Mouse (Mus musculus): ENCODE results near the gene Prokr1.
"Not testable (repeated sequence)": the region's sequence is repeated elsewhere in the genome, so short reads cannot be mapped to it uniquely, and the experiment has no call there.

Prokr1 gene

GRCm38 (mm10) chr6:87590394-87591281, at the start of gene Prokr1:
TSS of gene Prokr1 (minus strand) at chr6:87590743.
- peak; percentile 30 to 53 for DNase-seq

DNA sequence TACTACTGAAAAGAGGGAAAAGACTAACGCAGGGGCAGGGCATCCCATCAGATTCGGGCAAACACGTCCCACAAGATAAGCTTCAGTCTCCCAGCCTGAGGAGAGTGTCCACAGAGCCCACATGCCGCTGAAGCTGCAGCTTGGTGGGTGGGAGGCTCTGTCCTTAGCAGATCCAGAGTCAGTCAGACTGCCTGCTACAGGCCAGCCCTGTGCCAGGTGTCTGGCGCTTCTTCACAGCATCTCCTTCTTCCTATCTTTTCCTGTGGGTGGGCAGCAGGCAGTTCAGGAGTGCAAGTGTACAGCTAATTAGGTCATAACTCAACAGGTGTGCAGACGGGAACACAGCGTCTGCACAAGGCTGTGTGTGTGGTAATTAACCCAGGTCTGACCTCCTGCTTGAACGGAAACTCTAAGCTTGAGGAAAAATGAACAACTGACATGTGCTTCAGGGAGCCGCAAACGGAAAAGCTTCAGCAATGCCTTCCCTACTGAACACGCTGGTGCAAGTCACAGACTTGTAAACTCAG, 47.7 kb upstream of the Prokr1 start:
- DNase-seq: peak; percentile 6 to 12

DNA sequence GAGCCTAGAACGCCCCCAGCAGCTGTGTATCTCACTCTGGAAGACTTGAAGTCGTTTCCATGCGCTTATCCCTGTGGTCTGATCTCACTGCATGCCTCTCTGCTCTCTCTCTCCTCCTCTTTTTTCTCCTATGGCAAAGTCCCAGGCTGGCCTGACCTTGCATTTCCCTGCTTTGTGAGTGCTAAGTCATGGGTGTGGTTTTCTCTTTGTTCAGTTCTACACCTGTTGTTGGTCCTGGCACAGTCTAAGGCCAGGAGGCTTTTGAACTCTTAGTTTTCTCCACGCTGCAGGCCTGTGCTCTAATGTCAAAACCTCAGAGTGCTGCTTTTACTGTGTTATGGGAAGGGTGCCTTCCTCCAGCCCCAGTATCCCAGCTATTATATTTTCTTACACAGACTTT, 41.6 kb upstream of the Prokr1 start:
- no peak for DNase-seq

- not testable (repeated sequence) for DNase-seq
These were observed 38.4 kb upstream of the Prokr1 start for GRCm38 (mm10) chr6:87628936-87629335.

- DNase-seq: no peak
These were observed 32.6 kb upstream of the Prokr1 start for GRCm38 (mm10) chr6:87623151-87623550.

DNA sequence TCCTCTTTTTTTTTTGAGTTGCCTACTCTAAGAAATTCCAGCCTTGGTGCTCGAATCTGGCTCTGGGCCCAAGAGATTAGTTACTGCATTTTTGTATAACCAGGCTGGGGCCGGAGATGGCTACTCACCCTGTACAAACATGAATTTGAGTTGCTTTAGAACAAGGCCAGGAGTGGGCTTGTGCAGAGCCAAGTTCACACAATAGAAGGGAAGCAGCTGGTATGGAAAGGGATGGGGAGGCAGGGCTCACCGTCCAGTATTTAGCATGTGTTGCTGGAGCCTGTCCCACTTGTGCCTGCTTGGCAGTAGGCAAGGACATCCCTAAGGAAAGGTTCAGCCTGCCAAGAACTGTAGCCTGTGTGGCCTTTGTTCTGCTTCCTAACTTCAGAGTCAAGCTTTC, 30.7 kb upstream of the Prokr1 start:
- DNase-seq: peak; percentile 38 to 58

DNA sequence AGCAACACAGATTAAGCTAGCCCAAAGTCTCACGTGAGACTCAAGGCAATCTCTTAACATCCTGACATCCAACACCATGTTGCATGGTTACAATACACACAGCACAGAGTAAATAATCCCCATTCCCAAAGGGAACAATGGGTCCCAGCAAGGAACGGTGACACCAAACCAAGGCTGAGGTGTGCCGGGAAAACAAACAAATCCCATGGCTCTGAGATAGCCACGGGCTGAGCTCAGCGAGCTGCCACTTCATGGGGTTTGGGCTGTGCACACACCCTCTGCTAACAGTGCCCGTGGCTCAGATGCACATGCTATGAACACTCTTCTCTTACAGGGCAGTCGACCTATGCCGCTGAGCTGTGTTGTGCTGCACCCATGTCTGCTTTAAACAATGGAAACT, 27.5 kb upstream of the Prokr1 start:
- DNase-seq: no peak

- no peak for DNase-seq
These were observed 25.1 kb upstream of the Prokr1 start for GRCm38 (mm10) chr6:87615696-87616083.

GRCm38 (mm10) chr6:87614794-87615695, 24.5 kb upstream of the Prokr1 start:
- DNase-seq: peak; percentile 38 to 69

GRCm38 (mm10) chr6:87599825-87600224, 9.3 kb upstream of the Prokr1 start:
- no peak for DNase-seq

- DNase-seq: peak; percentile 22 to 32
These were observed 6.7 kb upstream of the Prokr1 start for GRCm38 (mm10) chr6:87597116-87597833.

GRCm38 (mm10) chr6:87594188-87594587, 3.6 kb upstream of the Prokr1 start:
- no peak for DNase-seq

DNA sequence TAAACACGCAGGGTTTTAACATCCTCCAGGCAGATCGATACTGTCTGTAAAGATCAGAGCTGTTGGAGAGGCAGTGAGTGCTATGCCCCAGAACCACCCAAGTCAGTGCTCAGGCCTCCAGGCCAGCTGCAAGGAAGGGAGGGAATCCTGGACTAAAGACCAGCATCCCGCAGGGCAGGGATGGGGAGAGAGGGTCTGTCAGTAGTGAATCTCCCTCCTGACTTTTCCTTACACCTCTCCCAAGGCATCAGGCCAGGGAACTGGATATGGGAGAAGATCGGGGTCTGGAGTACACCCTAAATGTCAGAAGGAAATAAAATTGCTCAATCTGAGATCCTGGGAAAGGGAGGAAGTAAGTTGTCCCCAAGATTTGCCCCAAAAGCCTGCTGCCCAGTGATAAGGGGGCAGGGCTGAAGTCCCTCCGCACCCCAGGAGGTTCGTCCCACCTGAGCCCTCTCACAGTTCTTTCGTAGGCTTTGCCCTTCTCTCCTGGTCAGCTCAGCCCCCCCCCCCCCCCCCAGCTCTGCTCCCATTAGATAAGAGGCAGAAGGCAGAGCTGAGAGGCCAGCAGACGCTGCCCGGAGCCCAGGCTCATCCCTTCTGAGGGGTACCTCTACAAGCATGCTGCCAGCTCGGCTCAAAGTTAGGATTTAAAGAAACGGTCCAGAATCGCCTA, 687 bp downstream of the Prokr1 start:
- no peak for DNase-seq

GRCm38 (mm10) chr6:87583991-87584390, 6.6 kb downstream of the Prokr1 start:
- no peak for DNase-seq

DNA sequence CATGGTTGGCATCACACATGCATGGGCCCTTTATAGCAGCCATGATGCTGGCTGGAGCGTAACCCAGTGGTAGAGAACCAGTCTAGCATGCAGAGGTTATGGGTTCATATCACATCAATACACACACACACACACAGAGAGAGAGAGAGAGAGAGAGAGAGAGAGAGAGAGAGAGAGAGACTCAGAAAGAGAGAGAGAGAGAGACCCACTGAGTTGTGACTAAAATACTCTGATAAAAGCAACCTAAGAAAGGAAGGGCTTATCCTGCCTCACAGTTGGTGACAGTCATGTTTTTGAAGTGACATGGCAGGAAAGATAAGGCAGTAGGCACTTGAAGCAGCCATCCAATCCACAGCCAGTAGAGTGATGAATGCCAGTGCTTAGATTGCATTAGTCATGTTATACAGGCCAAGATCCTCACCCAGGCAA, 7.3 kb downstream of the Prokr1 start:
- no peak for DNase-seq

DNA sequence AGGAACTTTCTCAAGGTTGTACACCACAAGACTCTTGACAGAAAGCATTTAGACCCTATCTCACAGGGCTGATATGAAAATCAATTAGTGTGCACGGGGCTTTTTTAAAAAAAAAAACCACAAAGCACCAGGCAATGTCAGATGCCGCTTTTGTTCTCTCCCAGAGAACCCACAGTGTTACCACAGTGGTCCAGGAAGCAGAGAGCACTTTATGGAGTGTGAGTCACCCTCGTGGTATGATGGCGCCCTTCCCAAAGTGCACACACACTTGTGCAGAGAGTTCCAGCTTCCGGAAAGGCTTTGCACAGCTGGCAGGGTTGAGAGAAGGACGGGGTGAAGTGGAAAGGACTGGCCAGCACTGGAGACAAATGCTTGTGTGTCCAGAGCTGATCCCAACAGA, 8.1 kb downstream of the Prokr1 start:
- DNase-seq: no peak

- no peak for DNase-seq
These were observed 9.0 kb downstream of the Prokr1 start for GRCm38 (mm10) chr6:87581581-87581980.

DNA sequence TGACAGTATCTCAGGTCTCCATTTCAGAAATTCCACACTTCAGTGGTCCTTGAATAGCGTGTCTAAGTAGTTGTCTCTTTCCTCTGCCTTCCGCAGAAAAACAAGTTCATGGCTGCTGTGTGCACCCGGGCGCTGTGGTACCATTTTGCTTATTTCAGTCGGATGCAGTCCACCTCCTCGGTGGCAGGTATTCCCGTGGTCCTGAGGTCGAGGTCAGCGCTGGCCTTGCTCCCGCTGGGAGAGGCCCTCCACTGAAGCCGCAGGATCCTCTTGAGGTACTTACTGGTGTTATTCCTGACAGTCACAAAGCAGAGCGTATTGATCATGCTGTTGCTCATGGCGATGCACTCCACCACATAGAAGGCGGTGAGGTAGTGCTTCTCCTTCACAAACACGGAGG, 9.5 kb downstream of the Prokr1 start:
- no peak for DNase-seq

DNA sequence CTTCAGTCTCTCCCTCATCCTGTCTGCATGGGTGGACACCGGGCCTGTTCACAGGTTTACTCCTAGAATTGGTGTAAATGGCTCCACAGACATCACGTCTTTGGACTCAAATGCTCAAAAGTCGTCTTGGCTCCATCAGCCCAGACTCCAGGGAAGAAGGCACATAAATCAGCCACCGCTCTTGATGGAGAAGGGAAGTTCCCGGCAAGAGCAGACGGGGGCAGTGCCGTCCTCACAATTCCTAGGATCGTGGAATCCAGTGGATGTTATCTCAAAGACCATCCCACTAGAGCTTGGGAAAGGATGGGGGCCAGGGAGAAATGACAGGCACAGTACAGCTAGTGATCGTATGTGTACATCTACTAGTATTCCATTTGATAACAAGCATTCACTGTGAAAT, 12.3 kb downstream of the Prokr1 start:
- peak in 1 of 2 experiments; percentile 19 for DNase-seq

- DNase-seq: no peak
These were observed 13.8 kb downstream of the Prokr1 start for GRCm38 (mm10) chr6:87576648-87577330.

DNA sequence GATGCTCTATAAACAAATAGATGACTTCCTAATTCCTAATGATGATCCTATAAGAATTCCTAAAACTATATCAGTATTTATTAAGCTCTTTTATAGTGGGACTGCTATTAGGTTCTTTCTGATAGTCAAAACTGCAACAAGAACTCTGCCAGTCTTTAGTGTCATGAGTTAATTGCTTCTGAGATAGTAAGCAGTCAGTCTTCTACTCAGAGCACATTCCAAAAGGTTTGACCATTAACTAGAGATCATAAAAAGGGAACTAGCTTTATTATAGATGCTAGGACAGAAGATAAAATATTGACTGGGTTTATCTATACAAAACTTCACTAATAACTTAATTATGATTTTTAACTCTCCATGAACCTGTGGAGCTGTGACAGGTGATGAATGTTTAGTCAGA, 18.7 kb downstream of the Prokr1 start:
- not testable (repeated sequence) for DNase-seq

Data from cerebellum, postnatal 25 days (tissue).